Mouse (Mus musculus) ovary, adult 10 weeks (tissue): ENCODE measurements around the gene Batf. TPM values are rescaled to one million over a fixed set of nuclear protein-coding genes. Genes with fewer than 3 reads are reported as not detected.

Experiments
- polyA plus RNA-seq: library from polyadenylated mRNA; stranded (reverse); fragments of 350-450 nt; fragmentation: Illumina TruSeq; extraction: RNeasy Lipid Tissue Mini Kit (QIAGEN cat#74804); gene quantifications from one replicate; pipeline ENCODE4 v1.2.3, GENCODE M21; 2014

Gene Batf
- polyA plus RNA-seq = 1.1 TPM

GRCm38 (mm10) chr12:85686466-85687216 is at the start of gene Batf:
Gene Batf, plus strand, starts transcription at chr12:85686669.

GRCm38 (mm10) chr12:85745827-85746695 is 59.6 kb downstream of the Batf start, which contains the start of gene Flvcr2:
Gene Flvcr2, plus strand, starts transcription at chr12:85746539.

Other genes with a start within 250 kb of the Batf start
- gene Fos, start 212.8 kb upstream of the Batf start, polyA plus RNA-seq = 26.3 TPM
- 0.40 TPM for gene Jdp2, start 87.6 kb upstream of the Batf start, polyA plus RNA-seq
- gene Flvcr2, start 59.9 kb downstream of the Batf start, polyA plus RNA-seq = 2.7 TPM
- 195 TPM for gene Erg28, start 137.9 kb downstream of the Batf start, polyA plus RNA-seq
- 14.6 TPM for gene Ttll5, start 138.0 kb downstream of the Batf start, polyA plus RNA-seq